Mouse (Mus musculus) granulocyte monocyte progenitor cell, adult 5-6 weeks (primary cell): Measurements from ENCODE around the gene Pgam1. TPM values are rescaled to one million over a fixed set of nuclear protein-coding genes. Genes with fewer than 3 reads are reported as not detected.
"Not testable (repeated sequence)": the region's sequence is repeated elsewhere in the genome, so short reads cannot be mapped to it uniquely, and the experiment has no call there.

Experiments used
- ATAC-seq: replicated peaks from 2 replicates; pipeline ENCODE4 v1.8.0; 2016; ENCODE audit warnings: mild to moderate bottlenecking, moderate TSS enrichment, inconsistent platforms; ENCODE audit not compliant: poor library complexity, severe bottlenecking
- total RNA-seq, 2 experiments: library from RNA; stranded (forward) in 1 of 2; stranded (reverse) in 1 of 2; fragments of 200-712, 200-1000 nt in 1 of 2; fragments of >200 nt in 1 of 2; fragmentation: Nextera tagmentation in 1 of 2; gene quantifications; 2 replicates each; pipeline ENCODE4 v1.2.3; 2014 to 2017

Gene Pgam1
- total RNA-seq, 2 experiments from 2014 or later, result 504 to 869 TPM

DNA sequence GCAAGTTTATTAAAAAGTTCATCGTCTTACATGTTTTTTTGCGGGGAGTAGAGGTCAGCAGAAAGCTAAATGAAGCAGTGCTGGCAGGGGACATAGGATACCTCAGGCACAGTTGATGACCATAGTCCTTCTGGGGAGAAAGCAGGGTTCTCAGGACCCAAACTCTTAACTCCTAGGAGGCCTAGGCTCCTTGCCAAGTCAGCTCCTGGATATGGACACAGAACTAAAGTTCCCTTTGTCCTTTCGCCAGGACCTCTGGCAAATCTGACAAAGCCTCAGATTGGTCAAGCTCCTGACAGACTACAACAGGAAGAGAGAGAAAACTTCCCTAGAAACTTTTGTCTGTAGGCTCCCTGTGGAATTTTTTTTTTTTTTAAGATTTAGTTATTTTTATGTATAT, 3.0 kb upstream of the Pgam1 start:
- ATAC-seq, result no peak

DNA sequence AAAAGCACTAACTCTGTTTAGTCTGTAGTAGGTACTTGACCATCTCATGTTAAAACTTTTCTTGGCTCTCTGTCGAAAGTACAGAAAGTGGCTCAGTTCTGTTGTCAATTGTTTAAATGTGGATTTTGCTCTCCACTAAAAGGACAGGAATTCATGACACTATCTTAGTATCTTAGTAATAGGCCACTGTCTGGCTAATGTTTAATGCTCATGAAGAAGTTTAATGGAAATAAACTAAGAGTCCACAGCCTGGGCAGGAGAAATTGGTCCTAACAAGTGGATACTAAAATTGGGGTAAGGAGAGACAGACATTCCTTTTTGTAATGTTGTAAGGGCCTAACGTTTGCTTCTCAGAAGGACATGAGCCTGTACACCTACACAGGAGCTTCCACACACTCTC, 1.3 kb upstream of the Pgam1 start:
- no peak for ATAC-seq

DNA sequence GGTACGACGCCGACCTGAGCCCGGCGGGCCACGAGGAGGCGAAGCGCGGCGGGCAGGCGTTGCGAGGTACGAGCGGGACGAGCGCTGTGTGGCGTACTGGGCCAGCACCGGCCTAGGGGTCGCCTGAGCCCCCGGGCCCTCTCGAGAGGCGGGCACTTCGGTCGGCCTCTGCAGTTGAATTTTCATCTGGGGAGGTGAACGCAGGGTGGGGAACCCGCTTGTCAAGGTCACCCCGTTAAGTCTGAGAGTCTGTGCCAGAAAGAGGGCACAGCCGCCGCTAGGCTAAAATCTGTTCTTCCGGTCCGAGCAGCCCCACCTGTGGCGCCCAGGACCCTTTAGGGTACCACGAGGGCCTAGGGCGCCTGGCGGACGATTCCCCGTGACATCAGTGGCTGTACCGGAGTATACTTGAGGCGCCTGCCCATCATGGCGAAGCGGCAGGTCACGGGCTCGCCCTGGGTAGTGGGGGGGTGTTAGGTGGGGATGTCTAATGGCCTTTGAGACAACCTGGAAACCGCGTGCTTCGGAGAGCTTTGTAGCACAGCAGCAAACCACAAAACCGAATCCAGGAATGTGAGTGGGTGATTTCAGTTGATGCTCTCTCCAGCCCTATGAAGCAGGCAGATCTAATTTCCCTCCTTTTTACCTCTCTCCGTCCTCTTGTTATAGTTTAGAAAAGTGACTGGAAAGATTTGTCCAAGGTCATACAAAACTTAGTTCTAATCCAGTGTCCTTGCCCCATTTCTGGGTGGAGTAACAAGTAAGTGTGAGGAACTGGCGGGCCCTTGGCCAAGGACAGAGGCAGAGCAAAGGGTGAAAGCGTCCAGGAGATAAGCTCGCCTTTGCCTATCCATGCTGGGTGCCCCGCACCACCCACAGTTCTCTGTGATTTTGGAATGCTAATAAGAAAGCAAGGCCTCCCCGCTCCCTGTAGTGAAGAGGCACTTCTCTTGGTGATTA, 678 bp downstream of the Pgam1 start:
- no peak for ATAC-seq

DNA sequence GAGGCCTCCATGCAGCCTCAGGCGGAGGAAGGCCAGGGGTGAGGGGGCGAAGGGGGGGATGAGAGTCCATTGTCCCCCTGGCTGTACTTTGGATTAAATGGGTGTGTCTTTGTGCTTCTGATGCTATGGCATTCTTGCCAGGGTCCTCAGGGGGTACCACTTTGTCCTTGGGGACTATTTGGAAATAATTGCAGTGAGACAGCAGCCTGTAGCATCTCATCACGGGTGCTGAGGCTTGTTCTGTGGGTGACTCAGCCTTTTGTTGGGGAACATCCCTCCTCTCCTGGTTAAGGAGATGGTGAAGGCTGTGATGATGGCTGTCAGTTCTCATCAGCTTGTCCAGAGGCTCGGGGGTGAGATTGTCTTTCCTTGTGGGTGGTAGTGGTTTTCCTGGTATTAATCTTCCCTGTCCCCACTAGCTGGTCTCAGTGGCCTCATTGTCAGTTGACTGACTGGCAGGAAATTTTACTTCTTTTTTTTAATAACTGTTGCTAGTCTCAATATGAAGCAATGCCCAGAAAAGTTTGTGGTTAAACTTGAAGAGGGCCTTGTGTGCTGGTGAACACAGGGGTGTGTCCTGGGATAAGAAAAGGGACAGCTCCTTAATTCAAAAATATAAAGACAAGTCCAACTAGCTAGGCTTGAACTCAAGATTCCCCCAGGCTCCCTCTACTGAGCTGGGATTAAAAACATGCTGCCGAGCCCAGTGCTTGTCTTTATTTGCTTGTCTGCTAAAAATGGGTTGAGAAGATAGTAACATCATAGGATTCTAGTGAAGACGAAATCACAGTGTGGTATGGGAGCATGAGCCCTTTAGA, 2.3 kb downstream of the Pgam1 start:
- peak; percentile 41 for ATAC-seq

DNA sequence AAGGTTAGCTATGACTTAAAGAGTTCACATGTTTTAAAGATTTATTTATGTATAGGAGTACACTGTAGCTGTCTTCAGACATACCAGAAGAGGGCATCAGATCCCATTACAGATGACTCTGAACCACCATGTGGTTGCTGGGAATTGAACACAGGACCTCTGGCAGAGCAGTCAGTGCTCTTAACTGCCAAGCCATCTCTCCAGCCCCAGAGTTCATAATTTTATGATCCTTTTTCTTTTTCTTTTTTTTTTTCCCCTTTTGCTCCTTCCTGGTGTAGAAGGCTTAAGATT, 2.8 kb downstream of the Pgam1 start:
- ATAC-seq, result not testable (repeated sequence)

DNA sequence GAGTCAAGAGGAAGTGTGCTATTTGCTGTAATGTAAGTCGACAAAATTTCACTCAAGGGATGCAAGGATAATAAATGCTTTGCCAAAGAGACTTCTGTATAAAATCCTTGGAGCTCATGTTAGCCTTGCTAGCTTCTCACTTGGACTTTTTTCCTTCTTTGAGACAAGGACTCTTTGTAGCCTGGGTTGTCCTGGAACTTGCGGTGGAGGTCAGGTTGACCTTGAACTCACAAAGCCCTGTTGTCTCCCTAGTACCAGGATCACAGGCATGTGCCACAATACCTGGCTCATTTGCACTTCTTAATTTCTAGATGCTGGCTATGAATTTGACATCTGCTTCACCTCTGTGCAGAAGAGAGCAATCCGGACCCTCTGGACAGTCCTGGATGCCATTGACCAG, 3.6 kb downstream of the Pgam1 start:
- no peak for ATAC-seq

DNA sequence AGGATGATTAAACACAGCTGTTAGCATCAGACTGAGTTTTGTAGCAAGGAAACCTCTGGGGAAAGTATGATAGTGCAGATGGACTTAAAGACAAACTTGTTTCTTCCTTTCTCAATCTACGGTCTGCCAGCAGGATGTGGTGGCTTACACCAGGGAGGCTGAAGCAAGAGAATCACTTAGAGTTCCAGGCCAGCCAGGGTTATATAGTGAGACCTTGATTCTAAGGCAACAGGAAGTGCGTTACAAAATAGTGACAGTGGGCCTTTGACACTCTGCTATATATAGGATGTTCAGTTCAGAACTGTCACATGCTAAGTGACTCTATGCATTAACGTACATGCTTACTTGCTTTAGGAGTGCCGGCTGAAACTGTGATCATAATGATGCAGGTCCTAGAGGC, 5.1 kb downstream of the Pgam1 start:
- ATAC-seq, result peak; percentile 81

DNA sequence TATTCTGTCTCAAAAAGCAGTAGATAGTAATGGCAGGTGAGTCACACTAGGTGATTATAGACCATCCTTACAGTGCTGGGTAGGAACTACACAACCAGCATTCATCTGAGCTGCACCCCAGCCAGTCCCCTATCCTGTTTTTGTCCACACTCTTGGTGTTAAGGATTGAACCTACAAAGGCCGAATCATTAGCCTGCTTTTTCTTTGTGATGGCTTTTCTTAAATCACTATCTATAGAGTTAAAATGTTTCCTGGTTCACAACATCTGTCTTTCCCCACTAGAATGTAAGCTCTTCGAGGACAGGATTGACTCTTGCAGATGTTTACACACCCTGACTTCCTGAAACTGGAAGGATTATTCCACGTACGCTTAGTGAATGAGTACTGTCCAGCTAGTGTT, 7.7 kb downstream of the Pgam1 start:
- ATAC-seq, result no peak

DNA sequence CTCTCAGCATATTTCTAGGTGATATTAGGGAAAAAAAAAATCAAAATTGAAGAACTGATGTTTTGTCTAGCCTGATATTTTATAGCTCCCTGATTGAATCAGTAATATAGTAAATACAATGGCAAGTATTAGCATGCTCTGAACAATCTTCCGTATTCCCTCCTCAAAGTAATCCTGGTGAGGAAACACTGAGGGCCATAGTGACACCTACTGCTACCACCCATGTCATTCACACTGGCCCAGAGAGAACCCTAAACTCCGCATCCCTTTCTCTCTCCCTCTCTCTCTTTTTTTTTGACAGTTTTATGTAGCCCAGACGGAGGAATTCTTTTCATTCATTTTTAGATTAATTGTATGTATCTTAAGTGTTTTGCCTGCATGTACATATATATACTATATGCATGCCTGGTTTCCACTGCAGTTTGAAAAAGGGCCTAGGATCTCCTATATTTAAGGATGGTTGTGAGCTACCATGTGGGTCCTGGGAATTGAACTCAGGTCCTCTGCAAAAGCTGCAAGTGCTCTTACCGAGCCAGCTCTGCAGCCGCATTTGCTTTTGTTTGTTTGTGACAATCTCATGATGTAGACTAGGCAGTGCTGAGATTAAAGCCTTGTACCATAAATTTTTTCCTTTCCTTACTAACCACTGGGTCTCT, 8.8 kb downstream of the Pgam1 start:
- ATAC-seq, result no peak

DNA sequence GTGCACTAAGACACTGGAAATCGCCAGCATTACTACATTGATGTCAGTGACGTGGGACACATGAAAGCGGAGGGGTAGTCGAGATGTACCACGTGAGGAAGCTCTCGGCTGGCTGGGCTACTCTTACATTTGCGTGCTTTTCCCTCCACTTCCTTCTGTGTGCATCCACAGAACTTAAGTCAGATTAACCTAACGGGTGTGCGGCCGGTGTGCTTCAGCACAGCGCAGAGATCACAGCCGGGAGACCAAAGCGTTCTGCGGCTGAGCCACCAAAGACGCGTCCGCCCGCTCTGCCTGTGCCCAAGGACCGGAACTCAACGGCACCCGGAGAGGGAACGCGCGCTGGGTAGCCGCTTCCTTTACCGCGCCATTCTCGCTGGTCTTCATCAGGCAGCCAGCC, 21.0 kb downstream of the Pgam1 start:
- ATAC-seq, result peak; percentile 68

DNA sequence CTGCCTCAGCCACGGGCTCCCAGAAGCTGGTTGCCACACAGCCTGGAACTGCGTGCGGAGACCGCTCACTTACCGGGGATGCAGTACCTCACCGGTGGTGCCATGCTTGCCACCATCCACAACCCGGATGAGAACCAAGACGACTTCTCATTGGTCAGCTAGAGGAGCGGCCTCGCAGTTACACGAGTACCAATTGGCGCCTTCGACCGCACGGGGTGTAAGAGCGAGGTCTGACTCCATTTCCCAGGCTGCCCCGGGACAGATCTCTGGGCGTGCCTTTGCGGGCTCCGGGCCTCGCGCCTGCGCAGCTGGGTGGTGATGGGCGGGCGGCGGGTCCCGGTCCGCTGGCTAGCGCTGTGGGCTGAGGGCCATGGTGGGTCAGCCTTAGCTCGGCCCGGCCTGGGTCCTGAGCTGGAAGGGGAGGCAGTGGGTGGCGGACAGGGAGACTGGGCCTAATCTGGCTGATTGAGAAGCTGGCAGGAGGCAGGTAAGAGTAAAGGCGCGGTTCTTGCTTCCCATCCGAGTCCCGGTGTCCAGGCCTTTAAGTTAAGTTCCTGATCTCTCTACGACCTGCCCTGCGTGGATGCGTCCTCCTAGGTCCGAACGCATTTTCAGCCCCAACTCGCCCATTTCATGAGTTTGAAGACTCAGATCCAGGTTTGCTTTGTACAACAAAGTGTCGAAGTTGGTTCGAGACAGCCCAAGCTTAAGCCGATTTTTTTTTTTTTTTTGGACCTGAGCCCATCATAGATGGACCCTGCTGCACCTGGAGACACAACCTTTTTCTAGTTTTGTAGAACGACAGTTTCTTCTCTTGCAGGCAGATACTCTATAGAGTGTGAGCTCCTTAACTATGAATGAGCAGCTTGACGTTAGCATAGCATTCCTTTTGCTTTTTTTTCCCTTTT, 21.7 kb downstream of the Pgam1 start, which contains the start of the genes Exosc1 and Zdhhc16:
Exosc1 (minus strand) TSS at position 245 of the 908 bp plus-strand sequence.
Zdhhc16 (plus strand) TSS at position 302 of the 908 bp plus-strand sequence.
- peak; percentile 94 for ATAC-seq

DNA sequence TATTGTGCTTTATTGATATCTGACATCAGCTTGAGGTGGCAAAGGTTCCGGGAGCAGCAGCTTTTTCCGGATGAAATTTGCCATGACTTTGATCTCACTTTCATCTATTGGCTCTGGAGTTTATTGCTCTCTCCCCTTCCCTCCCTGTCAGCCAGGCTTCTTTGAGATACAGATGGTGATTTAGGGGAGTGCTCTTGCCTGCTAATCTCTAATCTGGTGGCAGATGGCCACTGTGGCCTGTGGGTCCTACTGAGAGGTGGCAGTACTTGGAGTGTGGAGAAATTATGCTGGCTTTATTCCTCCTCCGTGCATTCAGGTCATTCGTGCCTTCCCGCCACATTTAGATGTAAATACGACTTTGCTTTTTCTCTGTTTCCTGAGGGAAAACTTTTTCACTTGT, 22.4 kb downstream of the Pgam1 start:
- ATAC-seq, result no peak

DNA sequence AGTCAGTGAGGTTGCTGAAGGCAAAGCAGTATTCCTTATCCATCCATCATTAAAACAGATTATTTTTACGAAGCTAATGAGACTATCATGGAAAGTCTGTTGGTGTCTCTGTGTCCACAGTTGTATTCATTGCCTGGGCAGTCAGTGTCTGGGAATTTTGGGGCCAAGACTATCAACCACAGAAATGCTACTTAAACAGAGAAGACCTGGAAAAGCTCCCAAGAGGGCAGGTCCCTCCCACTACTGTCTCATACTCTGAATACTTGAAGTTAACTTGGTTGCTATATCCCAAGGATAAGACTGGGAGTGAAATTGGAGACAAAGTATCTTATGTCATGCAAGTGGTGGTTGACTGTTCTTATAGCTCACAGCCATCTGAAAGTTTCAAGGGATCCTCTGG, 24.2 kb downstream of the Pgam1 start:
- no peak for ATAC-seq

DNA sequence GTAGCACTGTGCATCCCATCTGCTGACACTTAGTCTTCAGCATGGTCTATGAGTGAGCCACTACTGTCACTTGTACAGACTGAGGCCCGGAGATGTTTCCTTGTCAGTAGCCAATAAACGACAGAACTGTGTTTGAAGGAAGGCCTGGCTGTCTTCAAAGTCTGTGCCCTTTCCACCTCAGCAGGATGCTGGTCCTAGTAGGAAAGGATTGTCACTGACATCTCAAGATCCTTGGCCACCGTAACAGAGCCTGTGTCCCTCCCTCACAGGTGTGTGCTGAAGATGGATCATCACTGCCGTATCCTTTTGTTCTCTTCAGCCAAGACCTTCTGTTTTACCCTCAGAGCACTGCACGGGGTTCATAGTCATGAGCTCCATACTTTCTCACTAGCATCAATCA, 26.8 kb downstream of the Pgam1 start:
- no peak for ATAC-seq

DNA sequence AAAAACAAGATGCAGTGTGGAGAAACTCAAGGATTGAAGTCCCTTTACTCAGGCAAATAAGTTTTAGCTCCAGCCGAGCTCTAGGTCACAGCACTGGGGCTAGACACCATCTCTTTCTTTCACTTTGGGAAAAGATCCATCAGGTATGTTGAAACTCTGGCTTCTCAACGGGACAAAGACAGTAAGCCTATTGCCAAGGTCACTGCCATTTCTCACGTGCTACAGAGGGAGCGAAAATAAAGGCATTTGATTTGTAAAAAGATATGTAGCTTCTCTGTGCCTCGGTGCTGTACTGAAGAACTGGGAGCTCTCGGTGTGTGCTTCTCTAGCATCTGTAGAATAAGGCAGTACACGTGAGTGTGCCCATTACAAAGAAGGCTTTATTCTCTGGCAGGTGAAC, 32.1 kb downstream of the Pgam1 start:
- ATAC-seq, result no peak

DNA sequence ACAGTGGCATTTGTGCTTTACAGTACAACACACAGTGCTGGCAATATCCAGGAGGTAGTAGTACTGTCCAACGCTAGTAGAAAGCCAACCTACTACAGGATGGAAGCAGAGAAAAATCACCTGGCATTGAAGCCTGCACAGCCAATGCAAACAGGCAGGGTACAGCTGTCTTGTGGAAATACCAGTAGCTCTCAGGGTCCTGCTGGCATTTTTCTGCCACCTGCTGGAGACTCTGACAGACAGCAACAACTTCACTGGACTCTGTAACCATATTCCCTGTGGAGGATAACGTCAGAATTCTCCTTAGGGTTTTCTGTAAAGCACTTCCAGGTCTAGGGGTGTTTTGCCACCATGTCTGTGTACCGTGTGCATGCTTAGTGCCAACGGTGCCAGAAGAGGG, 40.6 kb downstream of the Pgam1 start:
- ATAC-seq, result no peak

DNA sequence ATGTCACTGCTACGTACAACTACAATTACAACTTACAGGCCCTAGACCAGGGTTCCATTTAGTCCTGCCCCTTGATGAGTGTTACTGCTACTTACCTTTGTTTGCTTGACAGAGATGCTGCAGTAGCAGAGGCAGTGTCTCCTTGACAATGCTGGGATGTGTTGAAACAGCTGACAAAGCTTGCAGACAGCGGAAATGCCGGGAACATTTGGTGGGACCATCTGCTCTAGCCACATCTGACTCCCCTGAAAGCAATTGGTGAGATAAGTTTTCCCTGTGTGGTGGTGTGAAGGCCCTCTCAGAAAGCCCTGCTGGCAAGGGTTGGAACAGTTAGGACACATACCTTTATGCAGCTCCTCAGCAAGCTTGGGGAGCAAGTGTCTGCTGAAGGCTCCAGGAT, 41.9 kb downstream of the Pgam1 start:
- ATAC-seq, result no peak
